Mouse (Mus musculus) CH12.LX (cell line): ENCODE results near the gene Akap7. TPM values are rescaled to one million over a fixed set of nuclear protein-coding genes. Genes with fewer than 3 reads are reported as not detected.
"Not testable (repeated sequence)": the region's sequence is repeated elsewhere in the genome, so short reads cannot be mapped to it uniquely, and the experiment has no call there.

Experiments
- DNase-seq: peaks from one replicate; pipeline ENCODE4 v3.0.0-alpha.2; 2013; ENCODE audit errors: extremely low read depth
- H3K27ac ChIP-seq: 2 replicates; pipeline ENCODE4 v1.5.1; 2012; ENCODE audit warnings: low read depth, mild to moderate bottlenecking, control low read depth, moderate library complexity; ENCODE audit not compliant: insufficient read depth
- H3K27me3 ChIP-seq: replicated peaks from 2 replicates; pipeline ENCODE3; 2012; ENCODE audit warnings: inconsistent platforms
- H3K36me3 ChIP-seq, 2 experiments: replicated peaks in 1 of 2; 2 replicates each; pipeline versions ENCODE3 to v1.6.1; 2012; ENCODE audit warnings: inconsistent platforms in 1 of 2, low read length in 1 of 2, mild to moderate bottlenecking in 1 of 2, mixed read lengths in 1 of 2, moderate library complexity in 1 of 2; ENCODE audit not compliant: control insufficient read depth in 1 of 2, insufficient read depth in 1 of 2
- H3K4me1 ChIP-seq, 2 experiments: 2 replicates each; pipeline ENCODE4 v1.6.1; 2012; ENCODE audit warnings: inconsistent platforms in 1 of 2, moderate library complexity in 1 of 2; ENCODE audit not compliant: insufficient read depth in 2 of 2, control insufficient read depth in 1 of 2
- H3K4me2 ChIP-seq: 2 replicates; pipeline ENCODE4 v1.6.1; 2012; ENCODE audit warnings: low read depth, mild to moderate bottlenecking, control low read depth; ENCODE audit not compliant: poor library complexity, insufficient read depth, severe bottlenecking
- H3K4me3 ChIP-seq, 3 experiments: fragments of 150-350 bp in 1 of 3; sonication (generic) in 1 of 3; replicated peaks in 1 of 3; 2 replicates each; pipeline versions ENCODE3 to v1.5.1; 2011 to 2012; ENCODE audit warnings: low read depth in 2 of 3, low read length in 2 of 3, mild to moderate bottlenecking in 2 of 3, moderate library complexity in 2 of 3, control low read depth in 1 of 3, improper control_type of control experiment in 1 of 3, inconsistent platforms in 1 of 3, mixed read lengths in 1 of 3; ENCODE audit not compliant: poor library complexity in 1 of 3
- H3K79me2 ChIP-seq: replicated peaks from 2 replicates; pipeline ENCODE4 v1.6.1; 2012; ENCODE audit warnings: mild to moderate bottlenecking, moderate library complexity; ENCODE audit not compliant: control insufficient read depth, poor library complexity, insufficient read depth, severe bottlenecking; ENCODE audit errors: extremely low read depth
- H3K9ac ChIP-seq: 2 replicates; pipeline ENCODE4 v1.6.1; 2012; ENCODE audit warnings: low read depth, mild to moderate bottlenecking, control low read depth, moderate library complexity; ENCODE audit not compliant: insufficient read depth
- H3K9me3 ChIP-seq: replicated peaks from 2 replicates; pipeline ENCODE3; 2012; ENCODE audit warnings: low read length, inconsistent platforms, mixed read lengths
- CHD2 ChIP-seq: IDR thresholded peaks from 2 replicates; pipeline ENCODE4 v1.6.1; 2011; ENCODE audit warnings: low read length, improper control_type of control experiment
- CTCF ChIP-seq, 2 experiments: IDR thresholded peaks in 1 of 2; conservative IDR thresholded peaks in 1 of 2; 2 replicates each; pipeline ENCODE4 v1.5.1; 2011 to 2012; ENCODE audit warnings: low read depth in 2 of 2, low read length in 2 of 2, improper control_type of control experiment in 1 of 2, inconsistent platforms in 1 of 2, mild to moderate bottlenecking in 1 of 2, moderate library complexity in 1 of 2
- E2F4 ChIP-seq: IDR thresholded peaks from 2 replicates; pipeline ENCODE4 v1.6.1; 2011; ENCODE audit warnings: low read depth, low read length, improper control_type of control experiment; ENCODE audit not compliant: insufficient replicate concordance
- EP300 ChIP-seq: IDR thresholded peaks from 2 replicates; pipeline ENCODE4 v1.6.1; 2011; ENCODE audit warnings: low read length, improper control_type of control experiment
- ETS1 ChIP-seq: conservative IDR thresholded peaks from 2 replicates; pipeline ENCODE4 v1.6.1; 2012; ENCODE audit warnings: low read depth, mild to moderate bottlenecking, inconsistent platforms, low read length, improper control_type of control experiment, moderate library complexity
- IRF4 ChIP-seq: IDR thresholded peaks from 2 replicates; pipeline ENCODE4 v1.6.1; 2014; ENCODE audit warnings: low read depth, mild to moderate bottlenecking, inconsistent platforms, low read length, improper control_type of control experiment
- MAFK ChIP-seq: IDR thresholded peaks from 2 replicates; pipeline ENCODE4 v1.6.1; 2011; ENCODE audit warnings: low read length, improper control_type of control experiment; ENCODE audit not compliant: insufficient replicate concordance
- MEF2A ChIP-seq: IDR thresholded peaks from 2 replicates; pipeline ENCODE4 v1.6.1; 2014; ENCODE audit warnings: low read depth, mild to moderate bottlenecking, inconsistent platforms, low read length, improper control_type of control experiment, borderline replicate concordance
- NELFE ChIP-seq: IDR thresholded peaks from 2 replicates; pipeline ENCODE4 v1.6.1; 2011; ENCODE audit warnings: low read depth, low read length, improper control_type of control experiment
- NRF1 ChIP-seq: IDR thresholded peaks from 2 replicates; pipeline ENCODE4 v1.6.1; 2014; ENCODE audit warnings: low read depth, mild to moderate bottlenecking, inconsistent platforms, low read length, improper control_type of control experiment, moderate library complexity
- RAD21 ChIP-seq: IDR thresholded peaks from 2 replicates; pipeline ENCODE4 v1.6.1; 2011; ENCODE audit warnings: low read depth, mild to moderate bottlenecking, low read length, improper control_type of control experiment, moderate library complexity
- UBTF ChIP-seq: IDR thresholded peaks from 2 replicates; pipeline ENCODE4 v1.6.1; 2012; ENCODE audit warnings: low read depth, mild to moderate bottlenecking, inconsistent platforms, low read length, improper control_type of control experiment, moderate library complexity
- ZC3H11A ChIP-seq: IDR thresholded peaks from 2 replicates; pipeline ENCODE4 v1.6.1; 2012; ENCODE audit warnings: low read depth, mild to moderate bottlenecking, inconsistent platforms, low read length, improper control_type of control experiment
- ZMIZ1 ChIP-seq: IDR thresholded peaks from 2 replicates; pipeline ENCODE4 v1.6.1; 2012; ENCODE audit warnings: low read depth, mild to moderate bottlenecking, inconsistent platforms, low read length, improper control_type of control experiment
- dilution Hi-C: fragments of 300-500 bp; cut with MboI; formaldehyde crosslinking; loops from 2 replicates; pipeline ENCODE4 v1.14.3; 2020; ENCODE audit warnings: low sequenced_read_pairs; ENCODE audit not compliant: extremely low pct_unique_long_range_greater_than_20kb, extremely low pct_ligation_motif_present
- in situ Hi-C: fragments of 300-500 bp; cut with MboI; formaldehyde crosslinking; loops from 3 replicates; pipeline ENCODE4 v1.14.3; 2019; ENCODE audit warnings: low sequenced_read_pairs, low pct_ligation_motif_present, low pct_unique_long_range_greater_than_20kb, mixed read lengths
- polyA plus RNA-seq: library from polyadenylated mRNA; unstranded; fragments of >175 nt; gene quantifications from 2 replicates; pipeline ENCODE4 v1.2.1, GENCODE M21; 2012; ENCODE audit warnings: low read depth; ENCODE audit not compliant: insufficient read length
- total RNA-seq, 2 experiments: library from RNA; depleted of rRNA; stranded (reverse); fragments of 300-350 nt in 1 of 2; fragments of >200 nt in 1 of 2; gene quantifications; 2 replicates each; pipeline ENCODE4 v1.2.3; 2012 to 2014

Gene Akap7
- total and polyA plus RNA-seq, 3 experiments = 6.2 to 12.1 (median 7.1) TPM

DNA sequence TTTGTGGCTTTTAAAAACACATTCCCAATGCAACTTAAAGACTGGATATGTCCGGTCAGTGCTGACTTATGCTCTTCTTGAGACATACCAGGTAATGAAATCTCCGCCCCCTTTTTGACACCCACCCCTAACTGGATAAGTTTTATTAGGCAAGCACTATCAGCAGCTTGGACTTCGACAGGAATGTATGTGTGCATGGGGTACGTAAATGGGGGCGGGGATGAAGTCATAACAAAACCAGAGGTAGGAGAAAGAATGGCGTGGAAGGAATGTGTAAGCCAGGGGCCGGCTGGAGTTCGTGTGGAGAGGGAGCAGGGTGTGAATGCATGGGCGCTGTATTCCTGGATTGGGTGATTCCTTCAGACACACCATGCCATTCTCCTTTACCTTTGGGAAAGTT is 109.6 kb downstream of the Akap7 start:
- DNase-seq = no peak
- in situ Hi-C loops = no loop called here
- Histone ChIP-seq H3K36me3 (no peaks in the 10 kb centered on the region), H3K27ac (no peak overlapping the region), H3K4me2 (no peak overlapping the region), H3K27me3 (no peaks in the 10 kb centered on the region), H3K9me3 (no peaks in the 10 kb centered on the region), H3K4me3 (no peak overlapping the region), H3K4me1 (peaks cover 5 to 7% of the 10 kb centered on the region in 2 experiments; a peak in 3 of 4 replicates), H3K79me2 (no peaks in the 10 kb centered on the region), H3K9ac (no peak overlapping the region)
- no peak for TF ChIP-seq ETS1
- TF ChIP-seq UBTF = no peak
- no peak for TF ChIP-seq ZMIZ1
- TF ChIP-seq CHD2 = no peak
- no peak for TF ChIP-seq NELFE
- no peak for TF ChIP-seq EP300
- TF ChIP-seq CTCF (conservative IDR thresholded peaks at IDR 0.05 in 1 of 2, IDR thresholded peaks at IDR 0.05 in 1 of 2; ENCODE audit: low read depth in 2 of 2, low read length in 2 of 2) = no peak
- TF ChIP-seq MAFK = no peak
- TF ChIP-seq RAD21 = no peak
- dilution Hi-C loops = no loop called here

DNA sequence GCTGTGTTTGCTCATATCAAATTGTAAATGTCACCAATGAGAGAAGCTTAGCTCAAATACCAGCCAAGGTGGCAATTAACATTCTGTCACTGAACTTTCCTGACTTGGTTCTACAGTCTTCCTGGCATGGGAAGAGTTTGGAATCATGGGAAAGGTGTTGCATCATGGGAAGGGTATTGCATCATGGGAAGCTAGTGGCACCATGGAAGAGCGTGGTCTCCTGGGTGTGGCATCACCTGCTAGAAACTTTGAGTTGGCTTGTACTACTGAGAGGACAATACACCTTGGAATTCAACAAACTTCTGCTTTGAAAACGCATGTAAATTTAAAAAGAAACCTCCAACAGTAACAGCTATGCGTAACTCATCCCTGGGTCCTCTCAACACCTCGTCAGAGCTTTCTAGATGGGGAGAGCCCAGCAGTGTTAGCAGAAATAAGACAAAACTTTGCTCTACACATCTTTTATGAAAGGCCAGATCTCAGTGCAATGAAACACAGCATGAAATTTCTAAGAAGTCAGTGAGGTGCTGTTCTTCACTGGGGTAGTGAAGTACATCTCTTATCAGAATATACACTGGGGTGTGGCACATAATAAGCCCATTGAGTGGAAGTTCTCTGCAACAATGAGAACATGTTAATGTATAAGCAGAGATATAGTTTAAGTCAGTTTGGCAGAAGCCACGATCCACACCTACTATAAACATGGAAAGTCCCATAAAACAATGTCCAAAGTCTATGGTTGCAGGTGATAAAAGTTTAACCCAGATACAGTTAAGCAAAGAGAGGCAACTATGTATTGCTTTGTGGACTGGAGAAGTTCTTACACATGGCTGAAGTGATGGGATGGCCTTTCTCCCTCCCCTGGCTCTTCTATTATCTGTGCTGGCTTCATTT is 115.2 kb downstream of the Akap7 start:
- peaks cover 5 to 7% of the 10 kb centered on the region in 2 experiments; a peak in 3 of 4 replicates for H3K4me1 ChIP-seq
- no peak overlapping the region for H3K9ac ChIP-seq
- H3K4me2 ChIP-seq = no peak overlapping the region
- DNase-seq = no peak
- H3K4me3 ChIP-seq = no peak overlapping the region
- in situ Hi-C loops = no loop called here
- H3K27ac ChIP-seq = no peak overlapping the region
- dilution Hi-C loops = no loop called here
- no peaks in the 10 kb centered on the region for H3K79me2 ChIP-seq
- no peaks in the 10 kb centered on the region for H3K36me3 ChIP-seq
- no peak for TF ChIP-seq E2F4
- H3K27me3 ChIP-seq = no peaks in the 10 kb centered on the region
- no peaks in the 10 kb centered on the region for H3K9me3 ChIP-seq

DNA sequence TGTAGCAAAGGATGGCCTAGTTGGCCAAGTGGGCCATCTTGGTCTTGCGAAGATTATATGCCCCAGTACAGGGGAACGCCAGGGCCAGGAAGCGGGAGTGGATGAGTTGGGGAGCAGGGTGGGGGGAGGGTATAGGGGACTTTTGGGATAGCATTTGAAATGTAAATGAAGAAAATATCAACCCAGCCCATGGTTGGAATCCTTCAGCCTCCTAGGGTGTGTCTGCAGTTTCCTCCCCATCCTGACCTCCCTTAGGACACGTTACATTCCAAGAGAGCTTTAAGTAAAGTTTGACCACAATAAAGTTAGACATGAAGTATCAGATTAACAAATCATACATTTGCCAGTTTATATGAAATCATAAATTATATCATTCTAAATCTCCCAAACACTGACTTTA is 116.5 kb downstream of the Akap7 start:
- Histone ChIP-seq H3K27ac (no peak overlapping the region), H3K4me1 (peaks cover 0 to under 1% of the 10 kb centered on the region in 2 experiments; a peak in 1 of 4 replicates), H3K27me3 (no peaks in the 10 kb centered on the region), H3K4me2 (no peak overlapping the region), H3K79me2 (no peaks in the 10 kb centered on the region), H3K36me3 (no peaks in the 10 kb centered on the region), H3K4me3 (no peak overlapping the region), H3K9me3 (no peaks in the 10 kb centered on the region), H3K9ac (no peak overlapping the region)
- in situ Hi-C loops (no loop called here), dilution Hi-C loops (no loop called here)
- DNase-seq = no peak
- TF ChIP-seq IRF4 (no peak), NELFE (no peak), NRF1 (no peak), ZC3H11A (no peak), MEF2A (no peak), UBTF (no peak)

DNA sequence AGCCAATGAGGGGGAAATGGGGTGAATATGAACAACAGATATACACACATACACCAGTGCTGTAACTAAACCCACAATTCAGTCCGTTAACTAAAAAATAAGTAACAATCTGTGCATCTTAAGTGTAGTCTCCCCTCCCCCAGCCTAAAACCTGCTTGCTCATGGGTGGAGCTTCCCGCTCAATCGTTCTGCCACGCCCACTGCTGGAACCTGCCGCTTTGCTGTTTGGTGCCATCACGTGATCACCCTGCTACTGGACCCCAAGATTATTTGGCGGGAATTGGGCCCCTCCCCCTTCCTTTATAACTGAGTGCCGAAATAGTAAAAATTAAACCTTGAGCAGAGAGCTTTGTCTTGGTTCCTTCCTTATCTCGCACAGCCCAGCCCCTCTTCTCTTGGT is 121.4 kb downstream of the Akap7 start:
- H3K9me3 ChIP-seq, dilution Hi-C loops, H3K4me2 ChIP-seq, H3K9ac ChIP-seq, H3K36me3 ChIP-seq, H3K4me3 ChIP-seq, DNase-seq, H3K79me2 ChIP-seq, in situ Hi-C loops, H3K27me3 ChIP-seq, H3K27ac ChIP-seq, H3K4me1 ChIP-seq: not testable (repeated sequence)
